Mouse (Mus musculus): ENCODE results near the gene Gnaq.

GRCm38 (mm10) chr19:16157120-16157519 is 24.5 kb downstream of the Gnaq start:
- TF ChIP-seq CTCF (IDR thresholded peaks at IDR 0.05; ENCODE audit: borderline replicate concordance, insufficient read depth, low read length) (no peak), POLR2A (IDR thresholded peaks at IDR 0.05; ENCODE audit: low read depth, low read length) (no peak)

All from embryonic fibroblast, embryonic 13.5 days (primary cell).